Mouse (Mus musculus) MEL (cell line): Measurements from ENCODE around the gene Trex1. TPM values are rescaled to one million over a fixed set of nuclear protein-coding genes. Genes with fewer than 3 reads are reported as not detected.

ENCODE experiments used
- DNase-seq: peaks from one replicate; pipeline ENCODE4 v3.0.0; 2011; ENCODE audit warnings: low read depth, low spot score
- H3K27ac ChIP-seq: 2 replicates; pipeline ENCODE4 v1.5.1; 2012; ENCODE audit warnings: low read depth, mild to moderate bottlenecking, control low read depth, low read length, moderate library complexity; ENCODE audit not compliant: control insufficient read depth
- H3K27me3 ChIP-seq, 2 experiments: fragments of 150-350 bp in 1 of 2; sonication (generic) in 1 of 2; 2 replicates each; pipeline ENCODE4 v1.6.1; 2012; ENCODE audit warnings: low read length in 2 of 2, mild to moderate bottlenecking in 2 of 2, improper control_type of control experiment in 1 of 2, moderate library complexity in 1 of 2; ENCODE audit not compliant: insufficient read depth in 2 of 2, control insufficient read depth in 1 of 2
- H3K36me3 ChIP-seq, 2 experiments: 2 replicates each; pipeline ENCODE4 v1.6.1; 2012 to 2014; ENCODE audit warnings: low read length in 2 of 2, improper control_type of control experiment in 1 of 2, inconsistent platforms in 1 of 2, mild to moderate bottlenecking in 1 of 2; ENCODE audit not compliant: insufficient read depth in 2 of 2, control insufficient read depth in 1 of 2
- H3K4me1 ChIP-seq, 2 experiments: fragments of 150-350 bp in 1 of 2; sonication (generic) in 1 of 2; 2 replicates each; pipeline ENCODE4 v1.6.1; 2012; ENCODE audit warnings: low read length in 2 of 2, improper control_type of control experiment in 1 of 2, mild to moderate bottlenecking in 1 of 2; ENCODE audit not compliant: insufficient read depth in 2 of 2, control insufficient read depth in 1 of 2
- H3K4me3 ChIP-seq, 2 experiments: fragments of 150-350 bp in 1 of 2; sonication (generic) in 1 of 2; 2 replicates each; pipeline ENCODE4 v1.5.1; 2012; ENCODE audit warnings: low read depth in 2 of 2, low read length in 2 of 2, mild to moderate bottlenecking in 2 of 2, moderate library complexity in 2 of 2, control low read depth in 1 of 2, improper control_type of control experiment in 1 of 2; ENCODE audit not compliant: control insufficient read depth in 1 of 2, insufficient read depth in 1 of 2
- H3K79me2 ChIP-seq: 2 replicates; pipeline ENCODE4 v1.6.1; 2012; ENCODE audit warnings: mild to moderate bottlenecking, low read length, moderate library complexity; ENCODE audit not compliant: control insufficient read depth, poor library complexity, insufficient read depth
- H3K9ac ChIP-seq: 2 replicates; pipeline ENCODE4 v1.6.1; 2012; ENCODE audit warnings: low read depth, mild to moderate bottlenecking, control low read depth, low read length, moderate library complexity; ENCODE audit not compliant: control insufficient read depth, poor library complexity, severe bottlenecking
- H3K9me3 ChIP-seq: fragments of 150-350 bp; sonication (generic); replicated peaks from 2 replicates; pipeline ENCODE4 v1.6.1; 2012; ENCODE audit warnings: mild to moderate bottlenecking, low read length, improper control_type of control experiment, moderate library complexity; ENCODE audit not compliant: insufficient read depth
- BHLHE40 ChIP-seq: IDR thresholded peaks from 2 replicates; pipeline ENCODE4 v1.6.1; 2012; ENCODE audit warnings: low read depth, mild to moderate bottlenecking, inconsistent platforms, low read length, improper control_type of control experiment, borderline replicate concordance
- CHD2 ChIP-seq: IDR thresholded peaks from 2 replicates; pipeline ENCODE4 v1.6.1; 2011; ENCODE audit warnings: low read length, improper control_type of control experiment
- CTCF ChIP-seq, 3 experiments: IDR thresholded peaks in 2 of 3; conservative IDR thresholded peaks in 1 of 3; 2 replicates each; pipeline ENCODE4 v1.5.1; 2011 to 2012; ENCODE audit warnings: low read length in 3 of 3, low read depth in 2 of 3, mild to moderate bottlenecking in 2 of 3, improper control_type of control experiment in 1 of 3, inconsistent platforms in 1 of 3, mixed read lengths in 1 of 3, moderate library complexity in 1 of 3; ENCODE audit not compliant: control insufficient read depth in 1 of 3, insufficient read depth in 1 of 3, poor library complexity in 1 of 3, severe bottlenecking in 1 of 3
- E2F4 ChIP-seq: IDR thresholded peaks from 2 replicates; pipeline ENCODE4 v1.6.1; 2011; ENCODE audit warnings: low read depth, low read length, improper control_type of control experiment, borderline replicate concordance
- ELF1 ChIP-seq: IDR thresholded peaks from 2 replicates; pipeline ENCODE4 v1.6.1; 2014; ENCODE audit warnings: low read depth, mild to moderate bottlenecking, inconsistent platforms, low read length, improper control_type of control experiment, moderate library complexity
- GABPA ChIP-seq: IDR thresholded peaks from 2 replicates; pipeline ENCODE4 v1.6.1; 2012; ENCODE audit warnings: low read depth, mild to moderate bottlenecking, inconsistent platforms, low read length, improper control_type of control experiment, moderate library complexity
- GATA1 ChIP-seq: IDR thresholded peaks from 2 replicates; pipeline ENCODE4 v1.6.1; 2011; ENCODE audit warnings: low read depth, low read length, improper control_type of control experiment
- HCFC1 ChIP-seq: IDR thresholded peaks from 2 replicates; pipeline ENCODE4 v1.6.1; 2012; ENCODE audit warnings: low read depth, mild to moderate bottlenecking, inconsistent platforms, low read length, improper control_type of control experiment, moderate library complexity
- MAFK ChIP-seq: IDR thresholded peaks from 2 replicates; pipeline ENCODE4 v1.6.1; 2011; ENCODE audit warnings: low read depth, mild to moderate bottlenecking, low read length, improper control_type of control experiment, borderline replicate concordance
- MAX ChIP-seq: IDR thresholded peaks from 2 replicates; pipeline ENCODE4 v1.6.1; 2011; ENCODE audit warnings: low read length, improper control_type of control experiment
- MEF2A ChIP-seq: IDR thresholded peaks from 2 replicates; pipeline ENCODE4 v1.6.1; 2014; ENCODE audit warnings: low read depth, mild to moderate bottlenecking, inconsistent platforms, low read length, improper control_type of control experiment; ENCODE audit not compliant: poor library complexity, insufficient replicate concordance, severe bottlenecking; ENCODE audit errors: extremely low read depth
- MXI1 ChIP-seq: IDR thresholded peaks from 2 replicates; pipeline ENCODE4 v1.6.1; 2011; ENCODE audit warnings: mild to moderate bottlenecking, low read depth, low read length, improper control_type of control experiment
- MYB ChIP-seq: IDR thresholded peaks from 2 replicates; pipeline ENCODE4 v1.6.1; 2011; ENCODE audit warnings: mild to moderate bottlenecking, low read depth, low read length, improper control_type of control experiment
- NELFE ChIP-seq: IDR thresholded peaks from 2 replicates; pipeline ENCODE4 v1.6.1; 2011; ENCODE audit warnings: low read depth, low read length, improper control_type of control experiment
- NRF1 ChIP-seq: IDR thresholded peaks from 2 replicates; pipeline ENCODE4 v1.6.1; 2014; ENCODE audit warnings: low read depth, mild to moderate bottlenecking, inconsistent platforms, low read length, improper control_type of control experiment, moderate library complexity; ENCODE audit not compliant: poor library complexity, insufficient read depth, severe bottlenecking
- POLR2A ChIP-seq, 2 experiments: IDR thresholded peaks; 2 replicates each; pipeline ENCODE4 v1.6.1; 2011 to 2012; ENCODE audit warnings: low read length in 2 of 2, mild to moderate bottlenecking in 2 of 2, control low read depth in 1 of 2, improper control_type of control experiment in 1 of 2, low read depth in 1 of 2, moderate library complexity in 1 of 2; ENCODE audit not compliant: control insufficient read depth in 1 of 2, insufficient read depth in 1 of 2, poor library complexity in 1 of 2
- POLR2AphosphoS2 ChIP-seq: IDR thresholded peaks from 2 replicates; pipeline ENCODE4 v1.6.1; 2011; ENCODE audit warnings: low read length, improper control_type of control experiment
- POLR2AphosphoS5 ChIP-seq: IDR thresholded peaks from 2 replicates; pipeline ENCODE4 v1.6.1; 2012; ENCODE audit warnings: low read depth, borderline replicate concordance, mild to moderate bottlenecking, inconsistent platforms, low read length, moderate library complexity, mixed read lengths
- RAD21 ChIP-seq: IDR thresholded peaks from 2 replicates; pipeline ENCODE4 v1.6.1; 2011; ENCODE audit warnings: mild to moderate bottlenecking, low read depth, low read length, improper control_type of control experiment
- SIN3A ChIP-seq: IDR thresholded peaks from 2 replicates; pipeline ENCODE4 v1.6.1; 2012; ENCODE audit warnings: low read length, improper control_type of control experiment, inconsistent platforms
- SMC3 ChIP-seq: IDR thresholded peaks from 2 replicates; pipeline ENCODE4 v1.6.1; 2011; ENCODE audit warnings: low read depth, low read length, improper control_type of control experiment
- TBP ChIP-seq: IDR thresholded peaks from 2 replicates; pipeline ENCODE4 v1.8.0; 2011; ENCODE audit warnings: low read depth, low read length, improper control_type of control experiment
- UBTF ChIP-seq: IDR thresholded peaks from 2 replicates; pipeline ENCODE4 v1.6.1; 2012; ENCODE audit warnings: low read depth, mild to moderate bottlenecking, inconsistent platforms, low read length, improper control_type of control experiment, moderate library complexity, borderline replicate concordance; ENCODE audit not compliant: insufficient read depth
- USF1 ChIP-seq: IDR thresholded peaks from 2 replicates; pipeline ENCODE4 v1.6.1; 2014; ENCODE audit warnings: low read depth, mild to moderate bottlenecking, inconsistent platforms, low read length, improper control_type of control experiment, moderate library complexity
- USF2 ChIP-seq, 2 experiments: IDR thresholded peaks; 2 replicates each; pipeline ENCODE4 v1.6.1; 2011 to 2012; ENCODE audit warnings: improper control_type of control experiment in 2 of 2, low read length in 2 of 2, borderline replicate concordance in 1 of 2, inconsistent platforms in 1 of 2, low read depth in 1 of 2, mild to moderate bottlenecking in 1 of 2; ENCODE audit not compliant: insufficient read depth in 1 of 2
- ZC3H11A ChIP-seq: IDR thresholded peaks from 2 replicates; pipeline ENCODE4 v1.6.1; 2012; ENCODE audit warnings: low read depth, mild to moderate bottlenecking, inconsistent platforms, low read length, improper control_type of control experiment
- ZKSCAN1 ChIP-seq: IDR thresholded peaks from 2 replicates; pipeline ENCODE4 v1.6.1; 2012; ENCODE audit warnings: low read depth, mild to moderate bottlenecking, inconsistent platforms, low read length, improper control_type of control experiment, moderate library complexity
- ZMIZ1 ChIP-seq: IDR thresholded peaks from 2 replicates; pipeline ENCODE4 v1.6.1; 2012; ENCODE audit warnings: low read depth, mild to moderate bottlenecking, inconsistent platforms, low read length, improper control_type of control experiment, moderate library complexity
- ZNF384 ChIP-seq: IDR thresholded peaks from 2 replicates; pipeline ENCODE4 v1.6.1; 2012; ENCODE audit warnings: low read depth, mild to moderate bottlenecking, inconsistent platforms, low read length, improper control_type of control experiment
- polyA plus RNA-seq, 2 experiments: library from polyadenylated mRNA; stranded (reverse) in 1 of 2; unstranded in 1 of 2; fragments of >175 nt in 1 of 2; fragments of >200 nt in 1 of 2; gene quantifications; 2 replicates each; pipeline versions ENCODE4 v1.2.1 to v1.2.4; 2012; ENCODE audit warnings: low replicate concordance in 2 of 2, low read depth in 1 of 2; ENCODE audit not compliant: insufficient read length in 2 of 2, insufficient read depth in 1 of 2, missing spikeins in 1 of 2
- total RNA-seq: library from RNA; depleted of rRNA; stranded (reverse); fragments of 300-350 nt; gene quantifications from 2 replicates; pipeline ENCODE4 v1.2.3, GENCODE M21; 2012

The Trex1 gene
- total and polyA plus RNA-seq, 3 experiments: 8.9 to 17.0 TPM; not detected in 1

GRCm38 (mm10) chr9:109031001-109031400 lies 28.5 kb downstream of the Trex1 start:
- Histone ChIP-seq H3K27ac (no peak overlapping the region), H3K9ac (no peak overlapping the region), H3K4me1 (peaks cover 5 to 11% of the 10 kb centered on the region in 2 experiments), H3K27me3 (no peaks in the 10 kb centered on the region), H3K9me3 (no peaks in the 10 kb centered on the region), H3K36me3 (peaks cover 0 to 7% of the 10 kb centered on the region in 2 experiments; a peak in 2 of 4 replicates), H3K4me3 (no peak overlapping the region), H3K79me2 (no peaks in the 10 kb centered on the region)
- DNase-seq: no peak
- no peak for TF ChIP-seq HCFC1
- no peak for TF ChIP-seq ELF1
- TF ChIP-seq POLR2AphosphoS2: no peak
- TF ChIP-seq MXI1: no peak
- no peak for TF ChIP-seq TBP
- no peak for TF ChIP-seq MYB
- no peak for TF ChIP-seq SIN3A
- TF ChIP-seq ZMIZ1: no peak
- no peak for TF ChIP-seq ZC3H11A
- TF ChIP-seq CTCF (IDR thresholded peaks at IDR 0.05 in 2 of 3, conservative IDR thresholded peaks at IDR 0.05 in 1 of 3; ENCODE audit: control insufficient read depth in 1 of 3, insufficient read depth in 1 of 3, low read depth in 2 of 3, low read length in 3 of 3, poor library complexity in 1 of 3, severe bottlenecking in 1 of 3): no peak
- no peak for TF ChIP-seq BHLHE40
- TF ChIP-seq GABPA: no peak
- no peak for TF ChIP-seq POLR2A (IDR thresholded peaks at IDR 0.05; ENCODE audit: control insufficient read depth in 1 of 2, insufficient read depth in 1 of 2, low read depth in 1 of 2, low read length in 2 of 2, poor library complexity in 1 of 2)
- TF ChIP-seq RAD21: no peak
- no peak for TF ChIP-seq POLR2AphosphoS5
- TF ChIP-seq SMC3: no peak
- no peak for TF ChIP-seq NELFE
- TF ChIP-seq ZNF384: no peak
- TF ChIP-seq NRF1: no peak
- TF ChIP-seq ZKSCAN1: no peak

- Histone ChIP-seq H3K4me3 (no peak overlapping the region), H3K79me2 (no peaks in the 10 kb centered on the region), H3K9me3 (no peaks in the 10 kb centered on the region), H3K36me3 (peaks cover 0 to 7% of the 10 kb centered on the region in 2 experiments; a peak in 2 of 4 replicates), H3K4me1 (peaks cover 5 to 11% of the 10 kb centered on the region in 2 experiments), H3K27me3 (no peaks in the 10 kb centered on the region), H3K9ac (no peak overlapping the region), H3K27ac (no peak overlapping the region)
- TF ChIP-seq UBTF (no peak), GATA1 (no peak), E2F4 (no peak), ZMIZ1 (no peak), MAFK (no peak), POLR2A (IDR thresholded peaks at IDR 0.05; ENCODE audit: control insufficient read depth in 1 of 2, insufficient read depth in 1 of 2, low read depth in 1 of 2, low read length in 2 of 2, poor library complexity in 1 of 2) (no peak), USF1 (no peak), BHLHE40 (no peak), CHD2 (no peak), ZC3H11A (no peak), NELFE (no peak), MAX (no peak), ELF1 (no peak), GABPA (no peak), USF2 (IDR thresholded peaks at IDR 0.05; ENCODE audit: borderline replicate concordance in 1 of 2, insufficient read depth in 1 of 2, low read depth in 1 of 2, low read length in 2 of 2) (no peak), RAD21 (no peak), CTCF (IDR thresholded peaks at IDR 0.05 in 2 of 3, conservative IDR thresholded peaks at IDR 0.05 in 1 of 3; ENCODE audit: control insufficient read depth in 1 of 3, insufficient read depth in 1 of 3, low read depth in 2 of 3, low read length in 3 of 3, poor library complexity in 1 of 3, severe bottlenecking in 1 of 3) (no peak), POLR2AphosphoS2 (no peak), MEF2A (no peak), TBP (no peak)
- DNase-seq: no peak
These were observed 29.2 kb downstream of the Trex1 start for GRCm38 (mm10) chr9:109030312-109030711.
